Mouse (Mus musculus): ENCODE measurements around the gene Patl1.

- no peak for TF ChIP-seq CTCF (conservative IDR thresholded peaks at IDR 0.05 in 1 of 2, IDR thresholded peaks at IDR 0.05 in 1 of 2; ENCODE audit: low read depth in 2 of 2, low read length in 2 of 2)
- no peak for TF ChIP-seq E2F4 (IDR thresholded peaks at IDR 0.05; ENCODE audit: insufficient replicate concordance, low read depth, low read length)
- no peak for TF ChIP-seq USF1 (IDR thresholded peaks at IDR 0.05; ENCODE audit: low read depth, low read length)
- TF ChIP-seq POLR2A (IDR thresholded peaks at IDR 0.05; ENCODE audit: low read depth, low read length), result no peak
- TF ChIP-seq GABPA (IDR thresholded peaks at IDR 0.05; ENCODE audit: insufficient replicate concordance, low read depth, low read length), result no peak
- no peak for TF ChIP-seq MYC (IDR thresholded peaks at IDR 0.05; ENCODE audit: low read depth, low read length)
- no peak for TF ChIP-seq RCOR1 (conservative IDR thresholded peaks at IDR 0.05; ENCODE audit: low read depth, low read length)
- TF ChIP-seq SMC3 (IDR thresholded peaks at IDR 0.05; ENCODE audit: low read depth, low read length), result no peak
- no peak for TF ChIP-seq POLR2AphosphoS2 (IDR thresholded peaks at IDR 0.05; ENCODE audit: low read depth, low read length)
- no peak for TF ChIP-seq CHD2 (IDR thresholded peaks at IDR 0.05; ENCODE audit: low read length)
- no peak for TF ChIP-seq USF2 (conservative IDR thresholded peaks at IDR 0.05; ENCODE audit: low read depth, low read length)
- TF ChIP-seq TCF12 (IDR thresholded peaks at IDR 0.05; ENCODE audit: low read depth, low read length), result no peak
These were observed 62.0 kb downstream of the Patl1 start for GRCm38 (mm10) chr19:11974223-11974540.

Data from CH12.LX (cell line).